Mouse (Mus musculus) adrenal gland, postnatal 10 days (tissue): ENCODE results near the gene Nab1. TPM values are rescaled to one million over a fixed set of nuclear protein-coding genes. Genes with fewer than 3 reads are reported as not detected.

Source experiments
- total RNA-seq, 2 experiments: library from RNA; stranded (reverse); gene quantifications; 2 replicates each; pipeline ENCODE4 v1.2.3; 2021

Gene Nab1
- total RNA-seq, 2 experiments from 2014 or later, result 45.5 to 47.2 TPM

Other genes starting within 250 kb of the Nab1 start
- 1 to 10 TPM; 3.1 to 5.4 TPM for gene Nemp2, start 130.0 kb upstream of the Nab1 start, total RNA-seq
- 10 to 100 TPM; 14.0 to 16.4 TPM for gene Mfsd6, start 226.8 kb upstream of the Nab1 start, total RNA-seq